Mouse (Mus musculus) CD4-positive, CD25-positive, alpha-beta regulatory T cell, adult 4 months (primary cell): Measurements from ENCODE around the gene Sestd1. TPM values are rescaled to one million over a fixed set of nuclear protein-coding genes. Genes with fewer than 3 reads are reported as not detected.

ENCODE experiments used
- ATAC-seq: one replicate; pipeline ENCODE4 v1.8.0; 2017
- polyA plus RNA-seq, 2 experiments: library from polyadenylated mRNA; unstranded; fragments of 100-300 nt; shearing (Covaris generic); gene quantifications; one replicate each; pipeline ENCODE4 v1.2.1; 2017

Gene Sestd1
- polyA plus RNA-seq, 2 experiments from 2014 or later = 0.04 to 0.16 TPM

- no peak for ATAC-seq
Observed at GRCm38 (mm10) chr2:77203916-77204315, 76.5 kb downstream of the Sestd1 start.

- no peak for ATAC-seq
Observed at GRCm38 (mm10) chr2:77201900-77202299, 78.5 kb downstream of the Sestd1 start.

GRCm38 (mm10) chr2:77200958-77201614, 79.3 kb downstream of the Sestd1 start:
- no peak for ATAC-seq

DNA sequence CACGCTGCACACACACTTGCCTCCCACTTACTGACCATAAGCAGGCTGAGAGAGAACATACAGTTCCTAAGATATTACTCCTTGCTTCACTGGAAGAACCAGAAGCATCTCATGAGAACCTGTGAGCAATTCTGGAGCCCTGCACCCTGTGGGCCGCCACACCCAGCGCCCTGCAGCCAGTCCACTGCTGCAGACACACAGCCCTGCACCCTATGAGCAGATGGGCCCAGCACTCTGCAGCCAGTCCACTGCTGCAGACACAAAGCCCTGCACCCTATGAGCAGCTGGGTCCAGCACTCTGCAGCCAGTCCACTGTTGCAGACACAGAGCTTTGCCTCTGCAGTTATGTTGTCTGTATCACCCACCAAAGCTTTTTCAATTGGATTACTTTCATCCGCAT, 80.0 kb downstream of the Sestd1 start:
- ATAC-seq = no peak

DNA sequence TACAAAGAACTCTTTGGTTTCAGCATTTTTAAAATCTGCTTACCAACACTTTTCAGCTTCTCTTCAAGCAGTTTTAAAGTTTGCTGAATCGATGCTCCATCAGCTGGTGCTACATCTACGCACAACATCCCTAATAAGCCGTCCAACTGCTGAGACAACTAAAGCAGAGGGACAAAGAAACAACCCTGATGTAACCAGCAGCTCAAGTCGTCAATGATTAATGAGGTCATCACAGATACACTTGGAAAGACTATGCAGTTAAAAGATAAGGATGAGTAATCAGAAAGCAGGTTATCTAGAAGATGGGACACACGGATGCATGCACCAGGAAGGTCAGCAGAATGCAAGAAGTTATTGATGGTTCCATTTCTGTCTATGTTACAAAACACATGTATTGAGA, 82.1 kb downstream of the Sestd1 start:
- no peak for ATAC-seq

- no peak for ATAC-seq
Observed at GRCm38 (mm10) chr2:77196819-77197218, 83.6 kb downstream of the Sestd1 start.

GRCm38 (mm10) chr2:77195056-77195455, 85.3 kb downstream of the Sestd1 start:
- no peak for ATAC-seq

- no peak for ATAC-seq
Observed at GRCm38 (mm10) chr2:77191811-77192210, 88.6 kb downstream of the Sestd1 start.

DNA sequence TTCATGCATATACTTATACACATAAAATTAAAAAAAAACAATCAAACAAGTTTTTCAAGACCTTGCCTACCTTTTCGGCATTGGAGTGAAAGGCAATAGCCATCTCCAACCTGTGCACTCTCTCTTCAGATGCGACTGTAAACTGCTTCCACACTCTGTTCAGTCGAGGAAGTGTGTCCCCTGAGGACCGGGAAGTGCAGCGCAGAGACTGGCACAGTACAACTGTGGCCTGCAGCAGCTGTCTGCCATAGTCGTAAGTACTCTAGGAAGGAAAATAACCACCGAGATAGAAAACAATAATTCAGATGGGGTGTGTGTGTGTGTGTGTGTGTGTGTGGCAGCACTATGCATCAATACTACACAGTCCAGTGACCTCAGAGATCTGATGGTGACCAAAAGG, 89.5 kb downstream of the Sestd1 start:
- ATAC-seq = no peak

DNA sequence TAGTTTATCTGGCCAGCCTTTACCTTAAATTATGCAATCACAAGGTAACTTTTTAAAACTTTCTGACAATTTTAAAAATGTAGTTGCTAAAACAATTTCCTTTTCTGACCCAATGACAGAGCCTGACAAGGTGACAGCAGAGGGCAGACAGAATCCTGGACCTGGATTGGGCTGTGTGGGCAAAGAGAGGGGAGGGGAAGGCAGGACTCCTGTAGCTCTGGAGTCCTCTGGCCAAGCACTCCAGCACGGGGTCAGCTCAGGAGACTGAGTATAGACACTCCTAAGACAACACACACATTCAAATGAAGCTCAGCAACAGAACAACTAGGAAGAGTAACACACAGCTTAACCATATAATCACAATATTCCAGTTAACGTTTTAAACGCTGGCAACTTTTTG, 90.1 kb downstream of the Sestd1 start:
- ATAC-seq = no peak

DNA sequence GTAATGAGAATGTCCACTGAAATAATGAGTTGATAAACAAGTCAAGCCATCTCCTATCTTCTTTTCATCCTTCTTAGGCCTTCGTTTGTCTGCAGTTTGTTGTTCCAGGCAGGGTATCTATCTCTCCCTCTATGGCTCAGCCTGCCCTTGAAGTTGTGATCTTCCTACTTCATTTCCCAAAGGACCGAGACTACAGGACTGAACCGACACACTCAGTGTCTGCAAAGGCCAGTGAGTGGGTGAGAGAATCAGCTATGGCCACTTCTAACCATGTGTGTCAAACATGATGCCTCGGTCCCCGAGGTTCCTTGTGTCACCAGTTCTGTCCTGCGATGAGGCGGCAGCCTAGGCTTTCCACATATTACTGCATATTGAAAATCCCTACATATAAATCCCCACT, 90.7 kb downstream of the Sestd1 start:
- no peak for ATAC-seq

- ATAC-seq = no peak
Observed at GRCm38 (mm10) chr2:77187501-77187900, 92.9 kb downstream of the Sestd1 start.

DNA sequence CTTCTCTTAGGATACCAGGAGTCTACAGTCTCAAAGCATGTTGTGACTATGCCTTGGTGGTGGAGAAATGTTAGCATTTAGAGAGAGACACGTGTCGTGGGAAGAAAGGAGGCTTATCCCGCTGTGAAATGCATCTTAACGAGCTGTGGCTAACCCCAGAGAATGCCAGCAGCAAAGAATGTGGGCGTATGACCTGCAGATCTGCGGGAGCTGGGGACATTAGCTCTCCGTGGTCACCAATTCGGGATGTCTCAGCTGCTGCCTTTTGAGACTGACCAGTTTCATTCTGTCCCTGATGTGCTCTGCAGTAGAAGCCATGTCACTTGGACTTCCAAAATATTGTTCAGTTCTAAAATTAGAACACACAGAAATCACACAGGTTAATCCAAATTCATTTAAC, 93.5 kb downstream of the Sestd1 start:
- ATAC-seq = no peak

DNA sequence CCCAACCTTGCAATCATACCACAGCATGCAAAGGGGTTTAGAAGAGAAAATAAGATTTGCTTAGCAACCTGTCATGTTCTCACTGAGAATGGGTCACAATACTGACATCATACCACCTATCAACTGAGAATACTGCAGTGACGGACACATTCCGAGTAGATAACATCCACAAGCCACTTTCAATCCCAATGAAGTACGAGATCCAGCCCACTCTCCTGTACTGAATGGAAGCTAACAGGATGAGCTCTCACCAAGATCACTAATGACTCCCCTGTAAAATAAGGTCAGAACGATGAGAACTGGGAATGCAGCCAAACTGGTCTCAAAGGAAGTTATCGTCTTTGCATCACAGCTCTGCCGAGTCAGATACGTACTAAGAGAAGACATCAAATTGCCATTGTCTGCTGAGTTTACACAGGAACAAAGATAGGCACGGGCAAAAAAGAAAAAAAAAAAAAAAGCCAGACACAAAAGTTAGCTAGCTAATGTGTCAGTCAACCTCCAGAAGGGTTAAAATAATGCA, 96.3 kb downstream of the Sestd1 start:
- no peak for ATAC-seq

DNA sequence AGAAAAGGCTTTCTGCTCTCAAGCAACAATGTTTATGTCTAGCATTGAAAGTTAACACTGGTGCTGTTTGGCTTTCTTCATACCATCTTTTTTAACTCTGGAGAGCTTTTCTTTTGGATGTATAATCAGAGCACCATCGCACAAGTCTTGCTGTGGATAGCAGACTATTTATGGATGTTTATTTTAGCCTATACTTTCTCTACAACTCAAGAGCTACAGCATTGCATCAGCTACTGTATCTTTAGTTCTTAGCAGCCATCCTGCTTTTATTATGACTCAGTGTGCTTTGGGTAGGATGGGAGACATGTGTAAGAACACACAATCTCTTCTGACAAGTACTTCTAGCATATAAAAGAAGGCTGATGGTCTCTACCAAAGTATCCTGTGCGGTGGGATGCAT, 96.7 kb downstream of the Sestd1 start:
- ATAC-seq = no peak

DNA sequence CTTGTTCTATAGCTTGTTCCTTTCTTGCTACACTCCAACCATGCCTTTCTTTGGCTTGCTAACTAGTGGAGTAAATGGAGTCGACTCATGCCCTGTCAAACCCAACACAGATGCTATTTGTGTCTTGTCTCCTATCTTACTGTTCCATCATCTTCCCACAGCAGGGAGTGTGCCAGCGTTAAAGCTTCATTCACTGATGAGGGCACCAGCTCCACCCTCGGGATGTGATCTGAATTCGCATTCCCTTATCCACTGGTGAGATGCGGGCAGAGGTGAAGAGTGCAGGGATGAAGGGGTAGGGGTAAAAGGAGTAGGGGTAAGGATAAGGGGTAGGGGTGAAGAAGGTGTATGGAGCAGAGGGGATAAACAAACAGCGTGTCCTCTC, 97.4 kb downstream of the Sestd1 start:
- no peak for ATAC-seq

DNA sequence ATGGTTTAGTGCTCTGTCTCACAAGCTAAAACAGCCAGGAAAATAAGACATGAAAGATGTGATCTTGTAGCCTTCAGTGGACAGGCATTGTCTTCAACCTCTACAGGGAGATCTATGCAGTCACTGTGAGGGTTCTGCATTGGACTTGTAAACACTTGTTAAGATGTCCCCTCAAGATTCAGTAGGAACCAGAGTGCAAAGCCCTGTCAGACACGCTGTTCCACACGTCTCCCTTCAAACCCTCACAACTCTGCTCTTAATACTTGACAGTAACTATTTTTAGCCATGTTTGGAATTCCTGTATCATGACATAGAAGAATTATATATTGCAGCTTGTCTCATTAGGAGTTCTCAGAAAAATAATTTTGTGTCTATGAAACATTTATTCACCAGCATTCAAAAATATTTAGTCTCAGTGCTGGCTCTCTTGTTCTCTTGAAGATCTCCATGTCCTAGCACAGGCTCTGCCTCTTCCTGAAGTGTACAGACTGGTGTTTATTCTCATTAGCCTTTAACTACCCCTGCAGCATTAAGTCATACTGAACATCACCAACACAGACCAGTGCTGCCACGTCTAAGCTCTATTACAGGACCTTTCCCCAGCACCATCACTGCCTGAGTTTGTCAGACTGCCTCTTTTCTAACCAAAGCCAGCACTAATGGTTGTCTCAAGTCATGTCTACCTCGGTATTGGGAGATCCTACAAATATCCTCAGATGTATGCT, 98.0 kb downstream of the Sestd1 start:
- no peak for ATAC-seq

DNA sequence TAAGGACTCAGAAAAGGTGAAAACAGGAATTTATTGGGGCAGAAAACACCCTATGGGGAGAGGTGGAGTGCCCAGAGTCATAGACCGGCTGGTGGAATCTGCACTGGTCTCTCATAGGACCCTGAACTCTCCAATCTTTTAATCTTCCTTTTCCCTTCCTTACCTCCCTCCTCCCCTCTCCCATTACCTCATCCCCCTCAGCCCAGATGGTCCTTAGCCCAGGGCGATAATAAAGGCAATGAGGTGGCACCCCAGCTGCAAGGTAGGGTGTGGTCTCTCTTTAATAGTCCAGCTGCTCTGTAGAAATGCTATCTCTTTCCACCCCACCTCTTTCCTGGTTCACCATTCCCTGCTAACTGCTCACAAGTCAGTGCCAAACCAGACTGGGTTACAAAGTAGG, 102.9 kb downstream of the Sestd1 start:
- no peak for ATAC-seq

GRCm38 (mm10) chr2:77176413-77176812, 104.0 kb downstream of the Sestd1 start:
- no peak for ATAC-seq

- ATAC-seq = no peak
Observed at GRCm38 (mm10) chr2:77175411-77175810, 105.0 kb downstream of the Sestd1 start.

GRCm38 (mm10) chr2:77174313-77174712, 106.1 kb downstream of the Sestd1 start:
- ATAC-seq = no peak

- ATAC-seq = no peak
Observed at GRCm38 (mm10) chr2:77173821-77174220, 106.6 kb downstream of the Sestd1 start.

DNA sequence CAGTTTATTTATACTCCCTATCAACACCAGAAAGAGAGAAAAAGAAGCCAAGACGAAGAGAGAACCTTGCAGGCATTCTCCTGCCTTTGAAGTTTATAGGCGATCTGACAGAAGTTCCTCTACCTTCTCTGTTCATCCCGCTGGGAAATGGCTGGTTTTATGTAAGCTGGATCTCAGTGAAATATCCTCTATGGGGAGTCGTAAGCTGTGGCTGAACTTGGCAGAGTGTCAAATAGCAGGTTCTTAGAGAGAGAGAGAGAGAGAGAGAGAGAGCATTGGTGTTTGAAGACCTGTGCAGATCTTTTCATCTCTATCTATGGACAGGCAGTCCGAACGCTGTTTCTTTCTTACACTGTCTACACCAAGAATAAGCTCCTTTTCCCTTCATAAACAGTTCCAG, 107.0 kb downstream of the Sestd1 start:
- ATAC-seq = no peak

DNA sequence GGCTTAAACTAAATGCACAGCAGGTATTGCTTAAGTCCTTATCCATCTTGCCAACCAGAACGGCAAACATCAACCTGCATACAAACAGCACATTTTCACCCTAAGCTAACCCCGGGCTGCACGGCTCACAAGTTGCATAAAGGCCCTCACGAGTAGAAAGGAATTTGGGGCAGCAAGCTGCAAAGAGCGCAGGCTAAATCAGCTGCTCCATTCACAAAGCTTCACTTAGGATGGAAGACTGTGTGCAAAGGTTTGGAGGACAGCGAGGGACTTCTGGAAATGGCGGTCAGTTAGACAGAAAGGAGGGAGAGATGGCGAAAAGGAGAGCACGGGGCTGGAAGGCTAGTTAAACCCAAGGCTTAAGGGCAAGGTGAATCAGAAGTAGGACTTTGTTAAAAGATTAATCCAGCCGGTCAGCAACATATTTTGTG, 108.1 kb downstream of the Sestd1 start:
- ATAC-seq = no peak
